Mouse (Mus musculus): ENCODE measurements at regions not wholly inside any gene's neighbourhood (a gene's known extent, or its start where the extent isn't known, plus 50 kb on each side); places are given as distances from the start of the nearest gene placed in this dataset.

DNA sequence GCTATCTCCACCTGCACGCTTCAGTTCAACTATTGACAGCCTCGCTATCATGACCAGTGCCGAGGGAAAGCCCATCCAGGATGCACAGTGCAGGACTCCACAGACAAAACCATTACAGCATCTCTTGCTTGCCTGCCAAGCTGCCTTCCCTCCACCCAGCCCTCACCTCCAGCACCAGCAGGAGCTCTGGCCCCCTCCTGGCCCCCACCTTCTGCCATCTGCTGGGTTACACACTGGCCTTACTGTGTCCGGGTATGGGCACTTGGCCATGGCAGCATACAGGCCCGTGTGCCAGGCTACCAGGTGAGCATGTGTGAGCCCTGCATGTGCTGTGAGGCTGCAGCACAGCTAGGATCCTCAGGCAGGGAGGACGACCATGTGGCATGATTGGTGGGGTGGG is 243.6 kb downstream of the Cbln1 start:
- in situ Hi-C loops (cut with MboI; ENCODE audit: low pct_ligation_motif_present, low pct_unique_long_range_greater_than_20kb, low sequenced_read_pairs), result no loop called here
- H3K4me3 ChIP-seq (replicated peaks in 1 of 3; ENCODE audit: low read depth in 2 of 3, low read length in 2 of 3, poor library complexity in 1 of 3), result no peak overlapping the region
- no peak overlapping the region for H3K9ac ChIP-seq (ENCODE audit: insufficient read depth, low read depth)
- no peaks in the 10 kb centered on the region for H3K4me1 ChIP-seq (ENCODE audit: control insufficient read depth in 1 of 2, insufficient read depth in 2 of 2)
- H3K27ac ChIP-seq (ENCODE audit: insufficient read depth, low read depth), result no peak overlapping the region
- TF ChIP-seq TCF12 (IDR thresholded peaks at IDR 0.05; ENCODE audit: low read depth, low read length) (no peak), NRF1 (IDR thresholded peaks at IDR 0.05; ENCODE audit: low read depth, low read length) (no peak), ZKSCAN1 (IDR thresholded peaks at IDR 0.05; ENCODE audit: borderline replicate concordance, low read depth, low read length) (no peak), TBP (conservative IDR thresholded peaks at IDR 0.05; ENCODE audit: low read depth, low read length) (no peak), RCOR1 (conservative IDR thresholded peaks at IDR 0.05; ENCODE audit: low read depth, low read length) (no peak), POLR2AphosphoS2 (IDR thresholded peaks at IDR 0.05; ENCODE audit: low read depth, low read length) (no peak), GABPA (IDR thresholded peaks at IDR 0.05; ENCODE audit: insufficient replicate concordance, low read depth, low read length) (no peak), MAFK (IDR thresholded peaks at IDR 0.05; ENCODE audit: insufficient replicate concordance, low read length) (no peak), POLR2A (IDR thresholded peaks at IDR 0.05; ENCODE audit: low read depth, low read length) (no peak), KAT2A (IDR thresholded peaks at IDR 0.05; ENCODE audit: insufficient replicate concordance, low read length) (no peak), HCFC1 (IDR thresholded peaks at IDR 0.05; ENCODE audit: low read depth, low read length) (no peak), BHLHE40 (IDR thresholded peaks at IDR 0.05; ENCODE audit: low read depth, low read length) (no peak), ZMIZ1 (IDR thresholded peaks at IDR 0.05; ENCODE audit: low read depth, low read length) (no peak), ZNF384 (IDR thresholded peaks at IDR 0.05; ENCODE audit: low read depth, low read length) (no peak), SIN3A (IDR thresholded peaks at IDR 0.05; ENCODE audit: low read length) (no peak), EP300 (IDR thresholded peaks at IDR 0.05; ENCODE audit: low read length) (no peak), ELF1 (IDR thresholded peaks at IDR 0.05; ENCODE audit: low read depth, low read length) (no peak), PAX5 (IDR thresholded peaks at IDR 0.05; ENCODE audit: low read length) (no peak), ETS1 (conservative IDR thresholded peaks at IDR 0.05; ENCODE audit: low read depth, low read length) (no peak)
- H3K4me2 ChIP-seq (ENCODE audit: insufficient read depth, low read depth, poor library complexity, severe bottlenecking), result no peak overlapping the region
- H3K79me2 ChIP-seq (replicated peaks; ENCODE audit: control insufficient read depth, extremely low read depth, insufficient read depth, poor library complexity, severe bottlenecking), result no peaks in the 10 kb centered on the region
- dilution Hi-C loops (cut with MboI; ENCODE audit: extremely low pct_ligation_motif_present, extremely low pct_unique_long_range_greater_than_20kb, low sequenced_read_pairs), result no loop called here
- no peaks in the 10 kb centered on the region for H3K9me3 ChIP-seq (replicated peaks; ENCODE audit: low read length)
- no peaks in the 10 kb centered on the region for H3K36me3 ChIP-seq (replicated peaks in 1 of 2; ENCODE audit: control insufficient read depth in 1 of 2, insufficient read depth in 1 of 2, low read length in 1 of 2)
- peaks cover 2% of the 10 kb centered on the region for H3K27me3 ChIP-seq (replicated peaks)
- no peak for DNase-seq (ENCODE audit: extremely low read depth)

DNA sequence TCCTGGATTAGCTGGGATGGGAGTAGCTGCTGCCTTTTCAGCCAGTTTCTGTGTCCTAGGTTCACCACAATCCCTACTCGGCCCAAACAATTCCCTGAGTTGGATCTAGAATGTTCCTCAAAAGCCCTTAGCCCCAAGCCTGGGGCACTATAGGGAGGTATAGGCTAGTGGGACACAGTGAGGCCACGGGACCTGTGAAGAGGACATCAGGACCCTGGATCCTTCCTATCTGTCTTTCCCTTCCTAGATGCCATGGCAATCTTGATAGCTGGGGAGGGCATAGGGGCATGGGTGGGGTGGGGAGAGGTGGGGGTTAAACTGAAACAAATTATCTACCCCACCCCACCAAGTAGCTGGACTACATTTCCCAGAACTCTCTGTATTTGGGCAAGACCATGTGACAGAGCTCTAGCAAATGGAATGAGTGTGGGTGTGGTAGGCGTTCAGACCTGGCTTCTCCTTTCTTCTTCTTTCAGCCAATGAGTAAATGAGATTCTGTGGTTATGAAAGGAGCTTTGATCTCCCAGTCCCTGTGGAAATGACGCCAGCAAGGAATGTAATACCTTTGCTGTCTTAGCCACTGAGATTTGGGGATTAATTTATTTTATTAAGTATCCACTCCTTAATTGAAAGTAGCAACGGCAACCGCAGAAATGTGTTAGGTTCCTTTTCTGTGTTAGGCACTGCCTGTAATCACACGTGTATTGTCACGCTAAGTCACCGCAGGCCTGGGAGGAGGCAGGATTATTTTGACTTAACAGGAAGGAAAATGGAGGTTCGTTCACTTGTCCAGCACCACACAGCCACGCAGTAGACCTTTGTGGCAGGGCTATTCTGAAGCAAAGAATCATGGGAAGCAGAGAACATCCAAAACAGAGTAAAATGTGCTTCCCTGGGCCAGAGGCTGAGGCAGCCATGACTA is 246.6 kb downstream of the Cbln1 start:
- dilution Hi-C loops (cut with MboI; ENCODE audit: extremely low pct_ligation_motif_present, extremely low pct_unique_long_range_greater_than_20kb, low sequenced_read_pairs), result no loop called here
- peaks cover 5% of the 10 kb centered on the region for H3K27me3 ChIP-seq (replicated peaks)
- in situ Hi-C loops (cut with MboI; ENCODE audit: low pct_ligation_motif_present, low pct_unique_long_range_greater_than_20kb, low sequenced_read_pairs), result no loop called here
- no peaks in the 10 kb centered on the region for H3K4me1 ChIP-seq (ENCODE audit: control insufficient read depth in 1 of 2, insufficient read depth in 2 of 2)
- no peaks in the 10 kb centered on the region for H3K36me3 ChIP-seq (replicated peaks in 1 of 2; ENCODE audit: control insufficient read depth in 1 of 2, insufficient read depth in 1 of 2, low read length in 1 of 2)
- H3K79me2 ChIP-seq (replicated peaks; ENCODE audit: control insufficient read depth, extremely low read depth, insufficient read depth, poor library complexity, severe bottlenecking), result no peaks in the 10 kb centered on the region
- H3K9ac ChIP-seq (ENCODE audit: insufficient read depth, low read depth), result no peak overlapping the region
- H3K9me3 ChIP-seq (replicated peaks; ENCODE audit: low read length), result no peaks in the 10 kb centered on the region
- no peak overlapping the region for H3K4me2 ChIP-seq (ENCODE audit: insufficient read depth, low read depth, poor library complexity, severe bottlenecking)
- no peak overlapping the region for H3K4me3 ChIP-seq (replicated peaks in 1 of 3; ENCODE audit: low read depth in 2 of 3, low read length in 2 of 3, poor library complexity in 1 of 3)
- no peak overlapping the region for H3K27ac ChIP-seq (ENCODE audit: insufficient read depth, low read depth)
- no peak for DNase-seq (ENCODE audit: extremely low read depth)
- no peak for TF ChIP-seq MAZ (IDR thresholded peaks at IDR 0.05; ENCODE audit: low read depth, low read length)
- no peak for TF ChIP-seq UBTF (IDR thresholded peaks at IDR 0.05; ENCODE audit: low read depth, low read length)
- TF ChIP-seq MEF2A (IDR thresholded peaks at IDR 0.05; ENCODE audit: borderline replicate concordance, low read depth, low read length), result no peak
- no peak for TF ChIP-seq JUN (IDR thresholded peaks at IDR 0.05; ENCODE audit: insufficient read depth, low read depth, low read length)
- TF ChIP-seq RAD21 (IDR thresholded peaks at IDR 0.05; ENCODE audit: low read depth, low read length), result no peak
- TF ChIP-seq E2F4 (IDR thresholded peaks at IDR 0.05; ENCODE audit: insufficient replicate concordance, low read depth, low read length), result no peak
- no peak for TF ChIP-seq BHLHE40 (IDR thresholded peaks at IDR 0.05; ENCODE audit: low read depth, low read length)
- TF ChIP-seq USF1 (IDR thresholded peaks at IDR 0.05; ENCODE audit: low read depth, low read length), result peak; percentile 71
- TF ChIP-seq ELF1 (IDR thresholded peaks at IDR 0.05; ENCODE audit: low read depth, low read length), result no peak
- TF ChIP-seq TBP (conservative IDR thresholded peaks at IDR 0.05; ENCODE audit: low read depth, low read length), result no peak
- no peak for TF ChIP-seq CHD1 (IDR thresholded peaks at IDR 0.05; ENCODE audit: low read depth, low read length)
- TF ChIP-seq SMC3 (IDR thresholded peaks at IDR 0.05; ENCODE audit: low read depth, low read length), result no peak
- no peak for TF ChIP-seq CTCF (conservative IDR thresholded peaks at IDR 0.05 in 1 of 2, IDR thresholded peaks at IDR 0.05 in 1 of 2; ENCODE audit: low read depth in 2 of 2, low read length in 2 of 2)
- no peak for TF ChIP-seq NRF1 (IDR thresholded peaks at IDR 0.05; ENCODE audit: low read depth, low read length)
- no peak for TF ChIP-seq JUND (conservative IDR thresholded peaks at IDR 0.05; ENCODE audit: low read depth, low read length)
- TF ChIP-seq POLR2AphosphoS2 (IDR thresholded peaks at IDR 0.05; ENCODE audit: low read depth, low read length), result no peak
- TF ChIP-seq HCFC1 (IDR thresholded peaks at IDR 0.05; ENCODE audit: low read depth, low read length), result peak; percentile 84
- no peak for TF ChIP-seq CHD2 (IDR thresholded peaks at IDR 0.05; ENCODE audit: low read length)
